Mouse (Mus musculus) hindbrain, postnatal 0 days (tissue): ENCODE results near the gene Wdr25. TPM values are rescaled to one million over a fixed set of nuclear protein-coding genes. Genes with fewer than 3 reads are reported as not detected.
A peak's percentile ranks its signal among the peaks of the same experiment; 100 is the strongest.

ENCODE experiments used
- ATAC-seq: fragments of 200-750 bp; cut with Nextera tagmentation; 2 replicates; pipeline ENCODE4 v1.8.0; 2017; ENCODE audit warnings: mild to moderate bottlenecking, moderate TSS enrichment, moderate library complexity
- DNase-seq: peaks from one replicate; pipeline ENCODE4 v3.0.0-alpha.2; 2015; ENCODE audit warnings: low spot score
- H3K27ac ChIP-seq: fragments of 300-500 bp; sonication (generic); 2 replicates; pipeline ENCODE4 v1.5.1; 2014; ENCODE audit warnings: mild to moderate bottlenecking
- H3K27me3 ChIP-seq: fragments of 300-500 bp; sonication (generic); 2 replicates; pipeline ENCODE4 v1.6.1; 2014; ENCODE audit warnings: low read length, mixed read lengths; ENCODE audit not compliant: insufficient read depth
- H3K36me3 ChIP-seq: fragments of 300-500 bp; sonication (generic); 2 replicates; pipeline ENCODE4 v1.6.1; 2014; ENCODE audit warnings: low read length, mixed read lengths; ENCODE audit not compliant: insufficient read depth
- H3K4me1 ChIP-seq: fragments of 300-500 bp; sonication (generic); 2 replicates; pipeline ENCODE4 v1.6.1; 2014; ENCODE audit warnings: antibody characterized with exemption, low read length, mixed read lengths; ENCODE audit not compliant: insufficient read depth
- H3K4me2 ChIP-seq: fragments of 300-500 bp; sonication (generic); 2 replicates; pipeline ENCODE4 v1.6.1; 2014; ENCODE audit warnings: low read depth, mild to moderate bottlenecking, low read length, moderate library complexity, mixed read lengths
- H3K4me3 ChIP-seq: fragments of 300-500 bp; sonication (generic); 2 replicates; pipeline ENCODE4 v1.5.1; 2014; ENCODE audit warnings: low read length
- H3K9ac ChIP-seq: fragments of 300-500 bp; sonication (generic); replicated peaks from 2 replicates; pipeline ENCODE4 v1.6.1; 2014; ENCODE audit warnings: mild to moderate bottlenecking, low read length, moderate library complexity, mixed read lengths
- H3K9me3 ChIP-seq: fragments of 300-500 bp; sonication (generic); 2 replicates; pipeline ENCODE4 v1.6.1; 2016; ENCODE audit warnings: low read length, mixed read lengths
- CTCF ChIP-seq: IDR thresholded peaks from 2 replicates; pipeline ENCODE4 v1.5.1; 2016; ENCODE audit warnings: antibody characterized with exemption, control low read depth, low read depth
- WGBS: fragments of 180-500 bp; shearing (Covaris S2); extraction: QIAGEN DNeasy Blood & Tissue Kit; methylation state at CpG from one replicate; pipeline ENCODE4 v1.1.7; 2014; 5-methylcytosine and 5-hydroxymethylcytosine counted together
- polyA plus RNA-seq: library from polyadenylated mRNA; unstranded; fragments of >200 nt; fragmentation: Nextera tagmentation; extraction: Ambion mirVana; gene quantifications from 2 replicates; pipeline ENCODE4 v1.2.1, GENCODE M21; 2015
- total RNA-seq: library from RNA; depleted of rRNA; stranded (reverse); fragments of >200 nt; gene quantifications from 2 replicates; pipeline ENCODE4 v1.2.3, GENCODE M21; 2014

Wdr25 gene
- total and polyA plus RNA-seq, 2 experiments from 2014 or later = 4.7 to 5.8 TPM

DNA sequence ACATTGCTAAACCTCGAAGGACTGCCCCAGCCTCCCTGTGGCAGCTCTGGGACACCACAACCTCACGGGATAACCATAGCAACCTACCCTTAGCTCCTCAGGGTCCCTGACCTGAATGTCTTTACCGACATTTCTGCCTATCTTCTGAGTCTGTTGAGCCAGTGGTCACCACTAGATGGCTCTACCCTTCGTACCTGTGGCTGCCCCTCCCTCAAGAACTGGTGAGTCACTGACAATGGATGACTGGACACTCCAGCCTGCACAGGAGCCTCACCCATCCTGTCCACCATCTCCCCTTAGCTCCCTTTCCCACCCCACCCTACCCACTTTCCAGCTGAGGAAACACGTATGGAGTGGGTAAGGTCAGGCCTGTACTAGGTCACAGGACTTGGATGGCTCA is 151.1 kb downstream of the Wdr25 start:
- H3K4me3 ChIP-seq = no peak overlapping the region
- DNase-seq (peak; percentile 35), ATAC-seq (peak; percentile 27; the same call in 1 of the 2 replicates)
- no peaks in the 10 kb centered on the region for H3K36me3 ChIP-seq
- no peaks in the 10 kb centered on the region for H3K9me3 ChIP-seq
- peak; percentile 73 for TF ChIP-seq CTCF
- no peak overlapping the region for H3K9ac ChIP-seq
- WGBS = 28% methylated on average over 5 of the region's 5 CpGs
- no peaks in the 10 kb centered on the region for H3K4me1 ChIP-seq
- no peak overlapping the region for H3K27ac ChIP-seq
- no peak overlapping the region for H3K4me2 ChIP-seq
- no peaks in the 10 kb centered on the region for H3K27me3 ChIP-seq

DNA sequence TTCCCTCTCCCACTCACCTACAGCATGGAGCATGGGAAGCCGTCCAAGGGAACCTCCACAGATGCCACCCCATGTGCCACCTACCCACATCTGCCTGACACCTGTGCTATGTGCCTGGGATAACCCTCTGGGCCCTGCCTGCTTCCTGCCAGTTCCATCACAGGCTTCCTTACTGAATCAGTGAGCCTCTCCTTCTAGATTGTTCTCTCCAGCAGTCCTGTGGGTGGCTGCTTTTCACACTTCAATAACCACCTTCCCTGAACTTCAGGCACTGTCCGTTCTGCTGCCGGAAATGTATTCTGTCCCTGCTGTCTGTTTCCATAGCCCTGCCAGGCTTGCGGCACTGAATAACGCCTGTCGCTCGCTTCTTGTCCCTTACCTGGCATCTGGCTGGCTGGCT is 152.2 kb downstream of the Wdr25 start:
- Histone ChIP-seq H3K27me3 (peaks cover 2% of the 10 kb centered on the region; the same call in 1 of the 2 replicates), H3K9ac (no peak overlapping the region), H3K36me3 (no peaks in the 10 kb centered on the region), H3K4me1 (no peaks in the 10 kb centered on the region), H3K4me3 (no peak overlapping the region), H3K27ac (no peak overlapping the region), H3K9me3 (no peaks in the 10 kb centered on the region), H3K4me2 (no peak overlapping the region)
- DNase-seq (no peak), ATAC-seq (no peak)
- TF ChIP-seq CTCF = no peak
- 71% methylated on average over 7 of the region's 7 CpGs for WGBS

DNA sequence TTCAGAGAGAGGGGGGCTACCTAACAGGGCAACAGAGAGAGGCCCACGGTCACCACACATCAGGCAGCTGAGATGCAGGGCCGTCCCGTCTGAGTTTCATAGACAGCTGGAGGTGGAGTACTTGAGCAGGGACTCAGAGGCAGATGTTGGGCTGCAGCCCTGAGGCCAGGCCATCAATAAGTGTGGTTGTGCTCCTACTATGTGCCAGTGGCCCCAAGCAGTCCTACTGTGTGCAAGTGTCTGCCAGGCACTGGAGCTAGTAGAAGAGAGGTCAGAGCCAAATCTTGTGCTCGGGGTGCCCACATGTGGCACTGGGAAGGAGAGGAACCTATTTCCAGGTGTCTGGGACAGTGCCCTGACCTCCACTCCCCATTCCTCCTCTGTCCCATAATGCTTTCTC is 156.5 kb downstream of the Wdr25 start:
- Histone ChIP-seq H3K36me3 (no peaks in the 10 kb centered on the region), H3K9me3 (no peaks in the 10 kb centered on the region), H3K4me3 (no peak overlapping the region), H3K4me2 (no peak overlapping the region), H3K9ac (no peak overlapping the region), H3K4me1 (no peaks in the 10 kb centered on the region; the same call in 1 of the 2 replicates), H3K27ac (no peak overlapping the region), H3K27me3 (peaks cover 41% of the 10 kb centered on the region)
- no peak for TF ChIP-seq CTCF
- 88% methylated on average over 4 of the region's 4 CpGs for WGBS
- no peak for DNase-seq
- ATAC-seq = no peak

DNA sequence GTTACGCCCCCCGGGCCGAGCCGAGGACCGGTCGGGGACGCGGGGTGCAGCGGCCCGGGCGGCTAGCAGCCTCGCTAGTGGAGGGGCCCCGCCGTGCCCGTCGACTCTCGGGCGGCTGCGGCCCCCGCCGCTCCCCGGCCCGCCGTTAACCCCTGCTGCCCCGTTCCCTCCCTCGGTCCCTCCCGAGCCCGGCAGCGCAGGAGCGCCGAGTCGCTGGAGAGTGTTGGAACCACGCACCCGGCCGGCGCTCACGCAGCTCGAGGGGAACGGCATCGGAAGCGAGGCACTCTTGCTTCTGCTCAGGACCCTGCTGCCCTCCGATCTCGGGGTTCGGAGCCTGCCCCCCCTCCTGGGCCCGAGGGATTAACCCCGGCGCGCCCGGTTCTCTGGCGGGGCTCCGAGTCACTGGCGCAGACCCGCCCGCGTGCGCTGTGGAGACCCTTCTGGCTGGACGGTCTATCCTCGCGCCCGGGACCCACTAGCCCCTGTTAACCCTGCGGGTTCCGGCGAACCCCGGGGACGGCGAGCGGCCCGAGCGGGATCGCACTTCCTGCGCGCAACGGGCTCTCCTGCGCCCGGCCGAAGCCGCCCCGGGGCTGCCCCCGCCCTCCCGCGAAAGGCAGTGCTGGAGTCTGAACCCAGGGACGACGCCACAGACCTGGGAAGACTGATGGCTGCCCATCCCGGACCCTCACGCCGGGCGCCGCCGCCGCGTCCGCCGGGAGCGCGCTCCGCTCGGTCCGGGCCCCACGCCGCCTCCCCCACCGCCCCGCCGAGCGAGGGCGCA is 159.8 kb downstream of the Wdr25 start:
- no peaks in the 10 kb centered on the region for H3K36me3 ChIP-seq
- H3K9me3 ChIP-seq = no peaks in the 10 kb centered on the region
- TF ChIP-seq CTCF = no peak
- H3K9ac ChIP-seq = peak overlapping the region; percentile 51
- H3K4me2 ChIP-seq = peak overlapping the region; percentile 95
- no peak overlapping the region for H3K27ac ChIP-seq
- no peak for DNase-seq
- no peak for ATAC-seq
- H3K27me3 ChIP-seq = peaks cover 41% of the 10 kb centered on the region
- WGBS = under 1% methylated on average over 88 of the region's 105 CpGs
- H3K4me3 ChIP-seq = peak overlapping the region; percentile 52
- no peaks in the 10 kb centered on the region; the same call in 1 of the 2 replicates for H3K4me1 ChIP-seq

DNA sequence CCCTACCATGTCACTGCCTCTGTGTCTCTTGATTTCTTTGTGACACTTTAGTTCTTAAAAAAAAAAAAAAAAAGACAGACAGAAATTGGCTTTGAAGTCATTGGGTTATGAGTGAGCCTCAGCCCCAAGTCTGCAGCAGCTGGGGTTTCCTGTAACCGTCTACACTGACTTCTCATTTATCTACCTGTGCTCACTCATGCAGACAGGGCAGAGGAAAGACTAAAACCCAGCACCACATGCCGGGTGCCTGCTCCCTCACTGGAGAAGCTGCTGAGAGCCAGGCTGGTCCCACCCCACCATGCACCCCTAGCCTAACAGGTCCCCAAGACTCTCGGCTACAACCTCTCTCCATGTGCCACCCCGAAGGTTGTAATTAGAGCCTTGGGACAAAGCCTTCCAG is 164.3 kb downstream of the Wdr25 start:
- Histone ChIP-seq H3K9ac (no peak overlapping the region), H3K4me2 (no peak overlapping the region), H3K27me3 (peaks cover 18% of the 10 kb centered on the region; the same call in 1 of the 2 replicates), H3K36me3 (no peaks in the 10 kb centered on the region), H3K9me3 (no peaks in the 10 kb centered on the region), H3K4me3 (no peak overlapping the region), H3K4me1 (no peaks in the 10 kb centered on the region), H3K27ac (no peak overlapping the region)
- no peak for TF ChIP-seq CTCF
- DNase-seq = no peak
- no peak for ATAC-seq
- WGBS = 89% methylated on average over 4 of the region's 4 CpGs

DNA sequence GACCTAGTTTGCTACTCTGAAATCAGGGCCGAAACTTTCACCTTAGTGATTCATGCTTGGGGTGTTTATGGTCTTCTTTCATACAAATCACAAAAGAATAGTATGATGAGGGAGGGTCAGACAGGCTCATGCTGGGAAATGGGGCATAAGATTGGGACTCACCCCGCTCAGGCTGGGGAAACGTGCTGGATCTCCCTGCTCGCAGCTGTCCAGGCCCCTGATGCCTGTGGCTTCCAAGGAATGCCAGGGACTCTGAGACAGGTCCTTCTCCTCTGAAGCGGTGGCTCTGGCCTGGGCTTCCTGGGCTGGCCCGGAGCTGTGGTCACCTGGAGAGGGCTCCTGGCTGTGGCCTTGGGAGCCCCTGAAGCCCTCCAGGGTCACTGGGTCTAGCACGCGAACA is 165.2 kb downstream of the Wdr25 start:
- Histone ChIP-seq H3K4me3 (no peak overlapping the region), H3K9me3 (no peaks in the 10 kb centered on the region), H3K27me3 (0 out of 2 replicates have a peak, but pooled peaks cover 9% of the 10 kb centered on the region), H3K4me1 (no peaks in the 10 kb centered on the region), H3K4me2 (no peak overlapping the region), H3K27ac (no peak overlapping the region), H3K36me3 (no peaks in the 10 kb centered on the region), H3K9ac (no peak overlapping the region)
- 86% methylated on average over 8 of the region's 8 CpGs for WGBS
- TF ChIP-seq CTCF = no peak
- ATAC-seq (no peak), DNase-seq (no peak)

DNA sequence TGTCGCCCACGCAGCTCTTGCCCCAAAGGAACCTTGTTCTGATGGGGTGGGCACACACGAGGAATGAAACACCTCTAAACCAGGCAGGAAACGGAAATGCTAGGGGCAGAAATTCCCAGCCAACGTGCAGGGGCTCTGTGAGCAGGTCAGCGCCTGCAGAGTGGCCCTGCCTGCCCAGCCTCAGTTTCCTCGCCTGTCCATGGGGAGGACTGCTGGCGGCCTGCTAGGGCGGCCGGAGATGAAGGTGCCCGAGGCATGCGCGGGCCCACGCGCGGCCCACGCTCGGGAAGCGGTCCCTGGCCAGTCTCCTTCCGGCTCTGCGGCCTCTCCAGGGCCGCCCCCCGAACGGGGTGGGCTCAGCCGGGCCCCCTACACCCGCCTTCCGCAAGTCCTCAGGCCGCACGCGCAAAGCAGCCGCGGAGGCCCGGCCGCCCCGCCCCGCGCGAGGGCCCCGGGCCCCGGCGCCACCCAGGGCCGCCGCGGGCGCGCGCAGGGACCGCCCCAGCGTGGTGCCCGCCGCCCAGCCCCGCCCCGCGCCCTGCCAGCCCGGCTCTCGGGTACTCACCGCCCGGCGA is 174.2 kb downstream of the Wdr25 start:
- no peak for TF ChIP-seq CTCF
- peak overlapping the region; percentile 67 for H3K9ac ChIP-seq
- H3K9me3 ChIP-seq = no peaks in the 10 kb centered on the region
- H3K4me2 ChIP-seq = peak overlapping the region; percentile 92
- no peaks in the 10 kb centered on the region for H3K27me3 ChIP-seq
- peak overlapping the region; percentile 62 for H3K4me3 ChIP-seq
- H3K36me3 ChIP-seq = no peaks in the 10 kb centered on the region
- DNase-seq (peak; percentile 72), ATAC-seq (peak; percentile 88)
- peak overlapping the region; percentile 74 for H3K27ac ChIP-seq
- 2% methylated on average over 40 of the region's 59 CpGs for WGBS
- peaks cover 7% of the 10 kb centered on the region for H3K4me1 ChIP-seq
